Mouse (Mus musculus) hindbrain, postnatal 0 days (tissue): ENCODE measurements around the gene 4931406P16Rik. TPM values are rescaled to one million over a fixed set of nuclear protein-coding genes. Genes with fewer than 3 reads are reported as not detected.
A peak's percentile ranks its signal among the peaks of the same experiment; 100 is the strongest.

Experiments used
- ATAC-seq: fragments of 200-750 bp; cut with Nextera tagmentation; 2 replicates; pipeline ENCODE4 v1.8.0; 2017; ENCODE audit warnings: mild to moderate bottlenecking, moderate TSS enrichment, moderate library complexity
- DNase-seq: peaks from one replicate; pipeline ENCODE4 v3.0.0-alpha.2; 2015; ENCODE audit warnings: low spot score
- H3K27ac ChIP-seq: fragments of 300-500 bp; sonication (generic); 2 replicates; pipeline ENCODE4 v1.5.1; 2014; ENCODE audit warnings: mild to moderate bottlenecking
- H3K27me3 ChIP-seq: fragments of 300-500 bp; sonication (generic); 2 replicates; pipeline ENCODE4 v1.6.1; 2014; ENCODE audit warnings: low read length, mixed read lengths; ENCODE audit not compliant: insufficient read depth
- H3K36me3 ChIP-seq: fragments of 300-500 bp; sonication (generic); 2 replicates; pipeline ENCODE4 v1.6.1; 2014; ENCODE audit warnings: low read length, mixed read lengths; ENCODE audit not compliant: insufficient read depth
- H3K4me1 ChIP-seq: fragments of 300-500 bp; sonication (generic); 2 replicates; pipeline ENCODE4 v1.6.1; 2014; ENCODE audit warnings: antibody characterized with exemption, low read length, mixed read lengths; ENCODE audit not compliant: insufficient read depth
- H3K4me2 ChIP-seq: fragments of 300-500 bp; sonication (generic); 2 replicates; pipeline ENCODE4 v1.6.1; 2014; ENCODE audit warnings: low read depth, mild to moderate bottlenecking, low read length, moderate library complexity, mixed read lengths
- H3K4me3 ChIP-seq: fragments of 300-500 bp; sonication (generic); 2 replicates; pipeline ENCODE4 v1.5.1; 2014; ENCODE audit warnings: low read length
- H3K9ac ChIP-seq: fragments of 300-500 bp; sonication (generic); replicated peaks from 2 replicates; pipeline ENCODE4 v1.6.1; 2014; ENCODE audit warnings: mild to moderate bottlenecking, low read length, moderate library complexity, mixed read lengths
- H3K9me3 ChIP-seq: fragments of 300-500 bp; sonication (generic); 2 replicates; pipeline ENCODE4 v1.6.1; 2016; ENCODE audit warnings: low read length, mixed read lengths
- CTCF ChIP-seq: IDR thresholded peaks from 2 replicates; pipeline ENCODE4 v1.5.1; 2016; ENCODE audit warnings: antibody characterized with exemption, control low read depth, low read depth
- WGBS: fragments of 180-500 bp; shearing (Covaris S2); extraction: QIAGEN DNeasy Blood & Tissue Kit; methylation state at CpG from one replicate; pipeline ENCODE4 v1.1.7; 2014; 5-methylcytosine and 5-hydroxymethylcytosine counted together
- polyA plus RNA-seq: library from polyadenylated mRNA; unstranded; fragments of >200 nt; fragmentation: Nextera tagmentation; extraction: Ambion mirVana; gene quantifications from 2 replicates; pipeline ENCODE4 v1.2.1, GENCODE M21; 2015
- total RNA-seq: library from RNA; depleted of rRNA; stranded (reverse); fragments of >200 nt; gene quantifications from 2 replicates; pipeline ENCODE4 v1.2.3, GENCODE M21; 2014

4931406P16Rik gene
- total and polyA plus RNA-seq, 2 experiments from 2014 or later: 31.5 to 61.0 TPM

DNA sequence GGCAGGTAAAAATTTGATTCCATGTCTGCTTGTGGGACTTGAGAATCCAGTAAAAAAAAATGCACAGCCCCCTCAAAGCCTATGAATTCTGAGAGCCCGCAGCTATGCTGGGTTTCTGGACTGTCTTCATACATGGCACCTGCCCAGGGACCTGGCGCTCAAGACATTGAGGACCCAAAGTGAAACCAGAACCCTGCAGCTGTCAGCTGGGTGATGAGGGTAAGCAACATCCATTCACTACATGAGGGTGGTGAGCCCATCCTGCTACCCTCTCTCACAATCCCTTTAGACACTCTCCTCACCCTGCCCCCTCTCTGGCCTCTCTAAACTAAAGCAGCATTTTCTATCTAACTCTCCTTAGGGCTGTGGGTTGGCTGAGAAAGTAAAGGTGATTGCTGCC is 35.7 kb downstream of the 4931406P16Rik start:
- DNase-seq (no peak), ATAC-seq (no peak)
- TF ChIP-seq CTCF: no peak
- Histone ChIP-seq H3K9me3 (no peaks in the 10 kb centered on the region), H3K27ac (no peak overlapping the region), H3K4me1 (no peaks in the 10 kb centered on the region), H3K4me2 (no peak overlapping the region), H3K4me3 (no peak overlapping the region), H3K9ac (no peak overlapping the region), H3K36me3 (no peaks in the 10 kb centered on the region), H3K27me3 (no peaks in the 10 kb centered on the region)
- WGBS: 85% methylated on average over 2 of the region's 2 CpGs

DNA sequence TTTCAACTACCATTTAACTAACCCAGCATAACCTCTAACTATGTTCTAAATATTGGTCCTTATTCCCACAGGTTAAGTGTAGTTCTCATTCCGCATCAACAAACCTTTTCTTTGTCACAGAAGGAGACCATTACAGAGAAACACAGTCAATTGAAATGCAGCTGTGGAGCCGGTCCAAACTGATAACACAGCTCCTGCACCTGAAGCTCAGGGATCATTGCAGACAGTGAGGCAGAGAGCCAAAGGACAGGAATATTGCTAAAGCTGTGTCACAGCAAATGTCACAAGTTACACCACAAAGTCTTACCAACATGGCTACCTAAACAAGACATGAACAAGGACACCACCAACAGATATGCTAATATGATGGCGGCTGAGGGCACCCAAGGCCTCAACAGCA is 37.3 kb downstream of the 4931406P16Rik start:
- 89% methylated on average over 3 of the region's 3 CpGs for WGBS
- ATAC-seq (no peak), DNase-seq (no peak)
- Histone ChIP-seq H3K27me3 (no peaks in the 10 kb centered on the region), H3K4me3 (no peak overlapping the region), H3K36me3 (no peaks in the 10 kb centered on the region), H3K4me2 (no peak overlapping the region), H3K27ac (no peak overlapping the region), H3K9me3 (no peaks in the 10 kb centered on the region), H3K4me1 (no peaks in the 10 kb centered on the region), H3K9ac (no peak overlapping the region)
- TF ChIP-seq CTCF: no peak

DNA sequence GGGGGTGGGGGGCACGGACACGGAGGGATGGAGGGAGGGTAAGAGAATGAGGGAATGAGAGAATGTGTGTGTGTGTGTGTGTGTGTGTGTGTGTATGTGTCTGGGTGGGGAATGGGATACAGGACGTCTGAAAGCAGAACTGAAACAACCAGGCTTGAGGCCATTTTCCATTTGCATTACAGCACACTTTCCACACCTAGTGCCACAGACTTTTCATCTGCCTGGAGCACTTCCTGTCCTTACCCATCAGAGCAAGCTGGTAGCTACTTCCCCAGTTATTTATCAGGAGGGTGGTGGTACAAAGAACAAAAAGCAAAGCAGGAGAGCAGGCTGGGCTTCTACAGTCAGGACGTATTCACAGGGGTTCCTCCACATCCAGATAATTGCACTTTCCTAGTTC is 40.9 kb downstream of the 4931406P16Rik start:
- TF ChIP-seq CTCF: no peak
- H3K27me3 ChIP-seq: no peaks in the 10 kb centered on the region
- DNase-seq (no peak), ATAC-seq (no peak)
- no peak overlapping the region for H3K4me2 ChIP-seq
- H3K27ac ChIP-seq: no peak overlapping the region
- no peak overlapping the region for H3K9ac ChIP-seq
- H3K9me3 ChIP-seq: no peaks in the 10 kb centered on the region
- H3K4me1 ChIP-seq: no peaks in the 10 kb centered on the region
- H3K36me3 ChIP-seq: no peaks in the 10 kb centered on the region
- 71% methylated on average over 4 of the region's 4 CpGs for WGBS
- no peak overlapping the region for H3K4me3 ChIP-seq

DNA sequence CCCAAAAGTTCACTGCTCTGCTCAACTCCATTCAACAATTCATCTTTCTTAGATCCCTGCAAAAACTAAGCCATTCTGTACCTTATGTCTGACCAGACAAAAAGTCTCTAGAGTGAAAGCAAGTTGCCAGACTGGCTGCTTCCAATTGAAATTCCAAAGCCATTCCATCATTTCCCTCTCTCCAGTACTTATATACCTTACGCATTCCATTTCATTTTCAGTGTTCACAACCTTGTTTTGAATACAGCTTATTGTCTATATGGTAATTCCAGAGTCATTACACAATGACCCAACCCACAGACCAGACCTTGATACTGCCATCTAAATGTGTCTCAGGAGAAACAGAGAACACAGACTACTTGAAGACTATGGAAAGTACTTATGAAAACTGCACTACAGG is 44.9 kb downstream of the 4931406P16Rik start:
- WGBS: 84% methylated on average over 1 of the region's 1 CpGs
- Histone ChIP-seq H3K36me3 (no peaks in the 10 kb centered on the region), H3K9ac (no peak overlapping the region), H3K4me1 (no peaks in the 10 kb centered on the region), H3K27me3 (no peaks in the 10 kb centered on the region), H3K4me3 (no peak overlapping the region), H3K4me2 (no peak overlapping the region), H3K9me3 (no peaks in the 10 kb centered on the region), H3K27ac (no peak overlapping the region)
- DNase-seq: no peak
- no peak for ATAC-seq
- no peak for TF ChIP-seq CTCF

DNA sequence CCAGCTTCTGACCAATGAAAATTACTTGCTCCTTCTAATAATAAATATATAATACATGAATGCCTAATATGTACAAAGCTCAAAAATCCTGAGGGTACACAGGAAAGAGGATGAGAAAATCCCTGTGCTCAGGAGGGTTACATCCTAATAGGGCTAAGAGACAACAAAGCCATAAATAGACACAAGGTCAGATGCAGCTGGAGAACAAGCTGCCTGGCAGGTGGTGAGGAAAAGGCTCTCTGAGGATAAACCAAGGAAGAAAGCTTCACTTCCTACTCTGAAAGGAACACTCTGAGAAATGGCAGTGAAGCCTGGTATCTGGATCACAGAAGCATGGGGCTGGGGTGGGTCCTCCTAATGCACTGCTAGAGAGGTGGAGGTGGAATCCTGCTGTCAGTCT is 46.9 kb downstream of the 4931406P16Rik start:
- no peak for TF ChIP-seq CTCF

DNA sequence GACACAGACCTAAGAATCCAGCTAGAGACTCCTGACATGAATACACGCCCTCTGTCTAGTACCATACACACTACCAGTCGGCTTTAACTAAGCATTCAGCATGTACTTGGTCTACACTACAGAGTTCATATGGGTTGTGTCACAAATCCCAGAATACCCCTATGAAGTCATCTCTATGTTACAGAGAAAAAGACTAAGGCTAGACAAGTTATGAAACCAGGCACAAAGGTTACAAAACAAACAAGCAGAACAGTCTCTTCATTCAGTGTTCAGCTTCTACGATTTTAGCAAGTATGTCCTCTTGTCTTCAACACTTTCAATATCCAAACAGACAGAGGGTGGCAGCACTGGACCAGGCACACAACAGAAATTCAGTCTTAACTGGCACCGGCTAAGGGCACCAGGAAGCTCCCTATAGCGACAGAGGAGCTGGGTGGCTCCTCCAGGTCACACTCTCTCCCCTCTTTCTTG is 47.4 kb downstream of the 4931406P16Rik start:
- TF ChIP-seq CTCF: peak; percentile 73
- Histone ChIP-seq H3K4me1 (no peaks in the 10 kb centered on the region), H3K9ac (no peak overlapping the region), H3K4me2 (no peak overlapping the region), H3K36me3 (peaks cover 4% of the 10 kb centered on the region; the same call in 1 of the 2 replicates), H3K9me3 (no peaks in the 10 kb centered on the region), H3K4me3 (no peak overlapping the region), H3K27ac (no peak overlapping the region), H3K27me3 (no peaks in the 10 kb centered on the region)
- DNase-seq: peak; percentile 61
- 48% methylated on average over 5 of the region's 5 CpGs for WGBS
- peak; percentile 61; the same call in 1 of the 2 replicates for ATAC-seq

More for the DNA sequence above, 46.9 kb downstream of the 4931406P16Rik start:
- H3K27ac ChIP-seq: no peak overlapping the region
- DNase-seq: no peak
- no peaks in the 10 kb centered on the region for H3K27me3 ChIP-seq
- H3K36me3 ChIP-seq: peaks cover 4% of the 10 kb centered on the region; the same call in 1 of the 2 replicates
- no peak for ATAC-seq
- no peak overlapping the region for H3K9ac ChIP-seq
- no peaks in the 10 kb centered on the region for H3K4me1 ChIP-seq
- no peak overlapping the region for H3K4me3 ChIP-seq
- H3K9me3 ChIP-seq: no peaks in the 10 kb centered on the region
- no peak overlapping the region for H3K4me2 ChIP-seq

DNA sequence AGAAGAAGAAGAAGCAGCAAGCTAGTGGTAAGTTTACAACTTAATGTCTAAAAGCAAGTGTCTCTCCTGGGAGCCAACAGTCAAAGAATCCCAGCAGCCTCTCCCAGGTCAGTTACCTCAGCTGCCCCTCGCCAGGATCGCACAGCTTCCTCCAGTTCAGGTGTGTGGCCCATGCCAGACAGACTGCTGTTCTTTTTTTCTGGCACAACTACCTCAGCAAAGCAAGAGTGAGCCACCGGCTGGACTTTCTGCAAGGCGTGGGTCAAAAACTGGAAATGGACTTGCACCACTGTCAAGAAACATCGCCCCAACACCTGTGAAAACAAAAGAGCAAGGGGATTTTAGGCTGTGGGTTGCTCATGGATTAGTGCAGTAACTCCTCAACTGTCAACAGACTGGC is 49.9 kb downstream of the 4931406P16Rik start:
- Histone ChIP-seq H3K9me3 (no peaks in the 10 kb centered on the region), H3K27ac (no peak overlapping the region), H3K9ac (no peak overlapping the region), H3K4me3 (no peak overlapping the region), H3K4me2 (no peak overlapping the region), H3K36me3 (peaks cover 4% of the 10 kb centered on the region; the same call in 1 of the 2 replicates), H3K4me1 (no peaks in the 10 kb centered on the region), H3K27me3 (no peaks in the 10 kb centered on the region)
- DNase-seq: no peak
- no peak for ATAC-seq
- WGBS: 93% methylated on average over 5 of the region's 5 CpGs
- no peak for TF ChIP-seq CTCF
